Mouse (Mus musculus) liver, embryonic 16.5 days (tissue): ENCODE measurements at regions not wholly inside any gene's neighbourhood (a gene's known extent, or its start where the extent isn't known, plus 50 kb on each side); places are given as distances from the start of the nearest gene placed in this dataset.

Experiments
- ATAC-seq: fragments of 200-750 bp; cut with Nextera tagmentation; 2 replicates; pipeline ENCODE4 v1.8.0; 2017; ENCODE audit warnings: low read depth, mild to moderate bottlenecking, moderate number of reproducible peaks, moderate library complexity
- H3K27ac ChIP-seq: fragments of 300-500 bp; sonication (generic); 2 replicates; pipeline ENCODE4 v1.5.1; 2014; ENCODE audit warnings: mild to moderate bottlenecking, low read length
- H3K27me3 ChIP-seq: fragments of 300-500 bp; sonication (generic); 2 replicates; pipeline ENCODE4 v1.6.1; 2014; ENCODE audit warnings: low read depth, low read length, mixed read lengths; ENCODE audit not compliant: control insufficient read depth, insufficient read depth
- H3K36me3 ChIP-seq: fragments of 300-500 bp; sonication (generic); 2 replicates; pipeline ENCODE4 v1.6.1; 2014; ENCODE audit warnings: mild to moderate bottlenecking; ENCODE audit not compliant: control insufficient read depth, insufficient read depth
- H3K4me1 ChIP-seq: fragments of 300-500 bp; sonication (generic); 2 replicates; pipeline ENCODE4 v1.6.1; 2014; ENCODE audit warnings: low read depth, low read length, mixed read lengths; ENCODE audit not compliant: control insufficient read depth
- H3K4me2 ChIP-seq: fragments of 300-500 bp; sonication (generic); 2 replicates; pipeline ENCODE4 v1.6.1; 2014; ENCODE audit warnings: low read depth, low read length, mixed read lengths
- H3K4me3 ChIP-seq: fragments of 300-500 bp; sonication (generic); 2 replicates; pipeline ENCODE4 v1.5.1; 2014; ENCODE audit warnings: low read depth, mild to moderate bottlenecking, low read length
- H3K9ac ChIP-seq: fragments of 300-500 bp; sonication (generic); 2 replicates; pipeline ENCODE4 v1.6.1; 2014; ENCODE audit warnings: low read depth, low read length
- H3K9me3 ChIP-seq: fragments of 300-500 bp; sonication (generic); replicated peaks from 2 replicates; pipeline ENCODE4 v1.6.1; 2016; ENCODE audit warnings: low read length; ENCODE audit not compliant: control insufficient read depth
- WGBS: fragments of 180-500 bp; shearing (Covaris S2); extraction: QIAGEN DNeasy Blood & Tissue Kit; methylation state at CpG from one replicate; pipeline ENCODE4 v1.1.7; 2014; ENCODE audit not compliant: insufficient replicate concordance; 5-methylcytosine and 5-hydroxymethylcytosine counted together

DNA sequence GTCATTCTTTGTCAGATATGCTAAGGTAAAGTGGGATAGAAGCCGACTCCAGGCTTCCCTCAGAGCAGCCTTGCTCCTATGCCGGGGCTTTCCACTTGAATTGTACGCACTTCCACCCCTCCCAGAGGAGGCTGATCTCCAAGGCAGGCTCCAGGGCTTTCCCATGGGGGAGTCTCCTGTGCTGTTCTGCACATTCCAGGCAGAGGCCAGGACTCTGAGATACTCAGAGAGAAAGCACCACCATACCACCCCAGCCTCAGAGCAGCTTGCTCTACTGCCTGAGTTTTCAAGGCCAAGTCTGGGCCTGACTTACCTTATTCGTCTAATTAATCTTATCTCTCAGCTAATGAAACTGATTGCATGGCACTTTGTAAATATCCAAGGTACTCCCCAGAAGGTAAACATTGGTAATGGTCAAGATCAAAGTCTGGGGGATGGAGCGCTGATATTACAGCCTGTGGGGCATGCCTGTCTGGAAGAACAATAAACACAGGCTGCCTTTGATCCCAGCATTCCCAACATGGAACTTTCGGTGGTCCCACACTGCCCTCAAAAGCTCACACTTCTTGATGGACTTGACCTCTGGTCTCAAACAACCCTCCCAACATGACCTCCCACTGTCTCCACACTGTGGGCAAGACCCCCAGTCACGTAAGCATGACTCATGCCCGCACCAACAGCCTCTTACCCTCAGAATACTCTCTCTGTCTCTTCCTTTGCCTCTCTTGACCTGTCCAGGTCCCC is 111.6 kb upstream of the Nfe2l3 start:
- Histone ChIP-seq H3K36me3 (no peaks in the 10 kb centered on the region), H3K9me3 (no peaks in the 10 kb centered on the region), H3K4me3 (no peak overlapping the region), H3K9ac (no peak overlapping the region), H3K4me2 (no peak overlapping the region), H3K27me3 (no peaks in the 10 kb centered on the region), H3K4me1 (no peaks in the 10 kb centered on the region), H3K27ac (no peak overlapping the region)
- ATAC-seq = peak; percentile 41; the same call in 1 of the 2 replicates
- WGBS = 52% methylated on average over 8 of the region's 8 CpGs

DNA sequence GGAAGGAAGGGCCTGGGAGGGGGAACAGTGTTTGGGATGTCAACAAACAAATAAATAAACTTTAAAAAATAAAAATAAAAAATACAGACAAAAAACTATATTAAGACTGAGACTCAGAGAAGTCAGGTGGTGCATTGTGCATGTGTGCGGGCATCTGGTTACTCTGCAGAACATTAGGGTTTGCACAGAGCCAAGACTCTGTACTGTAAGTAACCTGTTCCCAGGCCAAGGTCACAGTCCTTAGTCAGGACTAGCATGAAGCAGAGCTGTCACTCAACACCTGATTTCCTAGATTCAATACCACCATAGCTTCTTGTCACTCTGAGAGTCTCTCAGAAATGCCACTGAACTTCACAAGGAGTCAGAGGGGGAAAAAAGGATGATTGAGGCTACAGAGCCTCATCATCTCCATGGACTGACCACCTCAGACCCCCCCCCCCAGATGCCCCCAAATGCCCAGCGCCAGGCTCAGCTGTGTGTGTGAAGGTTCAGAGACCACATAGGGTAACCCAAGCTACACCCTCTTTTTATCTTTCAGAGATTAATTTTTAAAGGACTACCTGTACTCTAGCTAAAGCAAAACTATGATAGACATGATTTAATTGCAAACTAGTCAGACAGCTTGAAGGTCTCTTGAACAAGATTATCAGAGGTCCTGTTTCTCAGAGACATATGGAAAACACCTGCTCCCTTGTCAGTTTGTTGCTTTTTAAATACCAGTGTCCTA is 106.2 kb upstream of the Nfe2l3 start:
- Histone ChIP-seq H3K4me1 (no peaks in the 10 kb centered on the region), H3K36me3 (no peaks in the 10 kb centered on the region), H3K9ac (no peak overlapping the region), H3K27ac (no peak overlapping the region), H3K27me3 (no peaks in the 10 kb centered on the region), H3K9me3 (no peaks in the 10 kb centered on the region), H3K4me2 (no peak overlapping the region), H3K4me3 (no peak overlapping the region)
- no peak for ATAC-seq
- 74% methylated on average over 2 of the region's 2 CpGs for WGBS

DNA sequence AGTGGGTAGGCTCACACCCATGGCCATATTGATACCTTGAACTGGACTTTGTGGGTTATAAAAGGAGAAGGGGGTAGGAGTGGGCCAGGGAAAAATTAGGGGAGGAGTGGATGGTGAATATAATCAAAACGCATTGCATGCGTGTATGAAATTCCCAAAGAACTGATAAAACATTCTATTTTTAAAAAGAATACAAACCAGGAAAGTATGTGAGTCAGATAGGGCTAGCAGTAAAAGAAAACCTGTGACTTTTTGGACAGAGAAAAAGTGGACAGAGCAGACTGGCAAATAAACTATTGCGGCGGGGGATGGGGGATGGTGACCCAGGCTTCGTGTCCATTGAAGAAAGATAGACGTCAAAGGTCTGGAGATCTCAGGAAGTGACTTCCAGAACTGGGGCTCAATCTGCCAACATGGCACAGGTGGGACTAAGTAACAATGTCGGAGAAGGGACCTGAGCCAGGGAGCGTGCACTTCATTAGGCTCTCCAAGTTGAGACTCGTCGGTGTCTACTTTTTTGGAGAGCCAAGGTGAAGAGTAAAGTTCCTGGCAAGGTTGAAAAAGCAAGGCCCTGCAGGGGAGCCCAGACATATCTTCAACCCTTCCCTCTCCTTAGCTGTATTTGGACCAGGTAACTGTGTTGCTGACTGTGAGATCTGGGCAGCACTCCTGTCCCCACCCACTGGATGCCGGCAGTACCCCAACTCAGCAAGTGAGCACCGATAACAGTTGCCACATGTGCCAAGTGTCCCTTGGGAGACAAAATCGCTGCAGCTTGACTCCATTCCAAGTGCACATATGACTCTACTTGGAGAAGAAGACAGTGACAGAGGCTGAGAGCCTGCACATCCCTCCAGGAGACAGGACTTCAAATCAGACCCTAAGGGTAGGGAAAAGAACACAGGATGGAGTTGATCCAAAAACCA is 103.1 kb upstream of the Nfe2l3 start:
- no peak for ATAC-seq
- no peaks in the 10 kb centered on the region for H3K36me3 ChIP-seq
- WGBS = 65% methylated on average over 13 of the region's 13 CpGs
- no peak overlapping the region for H3K4me3 ChIP-seq
- no peak overlapping the region for H3K27ac ChIP-seq
- H3K9ac ChIP-seq = no peak overlapping the region
- H3K27me3 ChIP-seq = no peaks in the 10 kb centered on the region
- H3K9me3 ChIP-seq = no peaks in the 10 kb centered on the region
- no peak overlapping the region for H3K4me2 ChIP-seq
- H3K4me1 ChIP-seq = no peaks in the 10 kb centered on the region

DNA sequence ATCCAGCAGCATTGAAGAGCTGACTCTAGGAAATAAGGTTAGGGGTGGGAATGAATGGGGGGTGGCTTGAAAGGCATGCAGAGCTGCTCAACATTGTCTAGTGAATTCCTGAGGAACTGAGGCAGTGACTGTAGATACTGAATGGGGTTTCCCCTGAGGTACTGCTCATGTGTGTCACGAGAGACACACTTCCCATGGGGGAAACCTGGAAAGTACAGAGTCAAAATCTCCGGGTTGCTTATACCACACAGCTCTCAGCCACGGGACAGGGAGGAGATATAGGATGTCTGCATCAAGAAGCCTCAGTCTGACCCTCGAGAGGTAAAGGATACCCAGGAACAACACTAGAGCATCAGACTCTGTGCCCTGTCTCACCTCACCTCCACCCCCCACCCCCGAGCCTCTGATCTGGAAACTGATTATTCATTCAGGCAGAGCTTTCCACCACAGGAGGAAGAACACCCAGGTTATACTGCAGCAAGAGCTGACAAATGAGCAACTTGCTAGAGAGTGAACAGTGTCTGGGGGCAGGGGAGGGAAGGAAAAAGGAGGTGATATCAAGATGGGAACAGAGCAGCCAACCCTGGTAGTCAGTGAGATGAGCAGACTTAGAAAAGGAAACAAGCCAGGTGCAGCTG is 102.3 kb upstream of the Nfe2l3 start:
- H3K4me2 ChIP-seq = no peak overlapping the region
- ATAC-seq = no peak
- H3K27ac ChIP-seq = no peak overlapping the region
- H3K9me3 ChIP-seq = no peaks in the 10 kb centered on the region
- H3K4me1 ChIP-seq = no peaks in the 10 kb centered on the region
- H3K36me3 ChIP-seq = no peaks in the 10 kb centered on the region
- H3K9ac ChIP-seq = no peak overlapping the region
- WGBS = 34% methylated on average over 5 of the region's 5 CpGs
- no peaks in the 10 kb centered on the region for H3K27me3 ChIP-seq
- H3K4me3 ChIP-seq = no peak overlapping the region

DNA sequence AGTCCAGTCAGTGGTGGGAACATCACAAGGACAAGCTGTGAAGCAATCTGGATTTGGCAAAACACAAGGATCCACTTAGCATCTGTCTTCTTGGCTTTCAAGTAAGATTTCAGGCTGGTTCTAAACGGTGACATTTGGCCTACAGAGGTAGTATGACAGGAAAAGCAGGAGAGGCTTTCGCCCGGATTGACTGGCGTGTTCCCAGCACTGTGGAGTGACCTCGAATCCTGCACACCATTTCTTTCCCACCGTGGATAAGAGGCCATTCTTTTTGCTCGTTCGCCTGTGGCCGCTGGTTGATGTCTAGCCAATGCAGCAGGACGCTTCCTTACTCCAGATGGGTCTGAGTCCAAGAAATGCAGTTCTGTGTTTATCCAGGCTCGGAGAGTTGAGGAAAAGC is 99.6 kb upstream of the Nfe2l3 start:
- Histone ChIP-seq H3K4me2 (no peak overlapping the region), H3K27me3 (no peaks in the 10 kb centered on the region), H3K4me3 (no peak overlapping the region), H3K9me3 (no peaks in the 10 kb centered on the region), H3K27ac (no peak overlapping the region), H3K4me1 (no peaks in the 10 kb centered on the region), H3K9ac (no peak overlapping the region), H3K36me3 (no peaks in the 10 kb centered on the region)
- no peak for ATAC-seq
- 66% methylated on average over 11 of the region's 11 CpGs for WGBS

DNA sequence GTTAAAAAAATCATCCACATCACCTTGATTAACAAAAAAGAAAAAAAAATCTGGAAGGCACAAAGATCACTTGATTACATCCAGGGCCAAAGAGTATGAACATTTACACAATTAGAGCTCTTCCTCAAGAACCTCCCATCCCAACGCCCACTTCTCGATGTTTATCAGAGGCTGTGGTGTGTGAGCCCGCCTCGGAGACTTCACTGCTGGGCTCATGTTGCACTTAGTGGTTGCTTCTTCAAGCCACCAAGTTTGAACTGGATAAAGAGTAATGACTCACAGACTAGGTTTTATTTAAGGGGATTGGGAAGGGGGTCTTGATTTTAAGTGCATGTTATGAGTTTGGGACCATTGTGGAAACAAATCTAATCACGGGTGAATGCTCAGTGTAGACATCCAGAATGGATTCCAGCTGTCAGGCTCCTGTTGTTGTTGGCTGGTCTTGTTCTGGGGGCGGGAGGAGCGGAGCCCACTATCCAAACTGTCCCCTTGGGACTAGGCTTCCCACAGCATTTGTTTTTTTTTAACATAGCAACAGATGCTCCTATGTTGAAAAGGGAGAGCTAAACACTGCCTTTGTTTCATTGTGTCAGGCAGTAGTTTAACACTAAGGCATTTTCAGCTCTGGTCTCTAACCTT is 98.6 kb upstream of the Nfe2l3 start:
- Histone ChIP-seq H3K27me3 (no peaks in the 10 kb centered on the region), H3K4me1 (no peaks in the 10 kb centered on the region), H3K27ac (no peak overlapping the region), H3K9ac (no peak overlapping the region), H3K4me3 (no peak overlapping the region), H3K9me3 (no peaks in the 10 kb centered on the region), H3K36me3 (no peaks in the 10 kb centered on the region), H3K4me2 (no peak overlapping the region)
- WGBS = 36% methylated on average over 7 of the region's 7 CpGs
- no peak for ATAC-seq

DNA sequence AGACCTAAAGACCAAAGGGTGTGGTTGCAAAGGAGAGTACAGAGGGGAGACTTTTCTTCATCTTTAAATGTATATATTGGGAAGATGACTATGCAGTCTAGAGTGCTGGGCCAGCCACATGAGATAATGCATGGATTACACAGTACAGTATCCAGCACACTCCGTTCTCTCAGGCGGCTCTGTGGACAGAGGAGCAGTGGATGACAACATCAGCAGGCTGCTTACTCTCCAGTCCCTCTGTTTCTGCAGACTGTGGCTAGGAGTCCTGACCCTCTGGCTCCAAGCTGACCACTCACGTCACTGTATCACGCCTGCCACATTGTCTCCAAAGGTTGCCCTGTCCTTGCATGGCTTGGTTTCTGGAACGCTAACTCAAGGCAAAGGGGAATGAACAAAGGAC is 97.2 kb upstream of the Nfe2l3 start:
- Histone ChIP-seq H3K27ac (no peak overlapping the region), H3K36me3 (no peaks in the 10 kb centered on the region), H3K27me3 (no peaks in the 10 kb centered on the region), H3K4me3 (no peak overlapping the region), H3K9ac (no peak overlapping the region), H3K9me3 (no peaks in the 10 kb centered on the region), H3K4me2 (no peak overlapping the region), H3K4me1 (no peaks in the 10 kb centered on the region)
- no peak for ATAC-seq
- 65% methylated on average over 5 of the region's 5 CpGs for WGBS

DNA sequence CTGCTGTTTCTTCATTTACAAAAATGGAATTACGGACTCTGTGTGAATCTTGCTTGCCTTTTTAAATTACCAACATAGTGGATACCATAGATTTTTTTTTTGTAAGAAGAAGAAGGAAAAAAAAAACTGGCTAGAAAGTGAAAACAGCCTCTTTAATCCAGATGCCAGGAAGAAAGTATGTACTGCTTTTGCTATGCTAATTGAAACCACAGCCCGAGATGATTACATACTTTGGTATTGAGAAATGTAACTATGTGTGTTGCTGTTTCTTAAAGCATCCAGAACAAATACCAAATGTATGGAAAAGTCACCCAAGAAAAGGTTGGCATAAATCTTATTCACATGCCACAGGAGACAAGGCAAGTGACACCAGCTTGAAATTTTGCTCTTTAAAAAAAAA is 93.2 kb upstream of the Nfe2l3 start:
- Histone ChIP-seq H3K9ac (no peak overlapping the region), H3K27me3 (no peaks in the 10 kb centered on the region), H3K36me3 (no peaks in the 10 kb centered on the region), H3K4me3 (no peak overlapping the region), H3K4me1 (no peaks in the 10 kb centered on the region), H3K4me2 (no peak overlapping the region), H3K27ac (no peak overlapping the region), H3K9me3 (no peaks in the 10 kb centered on the region)
- no peak for ATAC-seq
- WGBS = 58% methylated on average over 2 of the region's 2 CpGs
